Mouse (Mus musculus) hindbrain, embryonic 13.5 days (tissue): ENCODE data around the gene Tspoap1. TPM values are rescaled to one million over a fixed set of nuclear protein-coding genes. Genes with fewer than 3 reads are reported as not detected.

Experiments
- ATAC-seq: fragments of 200-750 bp; cut with Nextera tagmentation; 2 replicates; pipeline ENCODE4 v1.8.0; 2017; ENCODE audit warnings: moderate TSS enrichment; ENCODE audit not compliant: low FRiP score
- H3K27ac ChIP-seq: fragments of 300-500 bp; sonication (generic); 2 replicates; pipeline ENCODE4 v1.5.1; 2015; ENCODE audit warnings: inconsistent platforms, mild to moderate bottlenecking, moderate library complexity
- H3K27me3 ChIP-seq: fragments of 300-500 bp; sonication (generic); 2 replicates; pipeline ENCODE4 v1.6.1; 2015; ENCODE audit warnings: mild to moderate bottlenecking, inconsistent platforms
- H3K36me3 ChIP-seq: fragments of 300-500 bp; sonication (generic); 2 replicates; pipeline ENCODE4 v1.6.1; 2015; ENCODE audit warnings: mild to moderate bottlenecking, inconsistent platforms
- H3K4me1 ChIP-seq: fragments of 300-500 bp; sonication (generic); replicated peaks from 2 replicates; pipeline ENCODE4 v1.6.1; 2015; ENCODE audit warnings: inconsistent platforms
- H3K4me2 ChIP-seq: fragments of 300-500 bp; sonication (generic); 2 replicates; pipeline ENCODE4 v1.6.1; 2015; ENCODE audit warnings: inconsistent platforms, mild to moderate bottlenecking, moderate library complexity
- H3K4me3 ChIP-seq: fragments of 300-500 bp; sonication (generic); 2 replicates; pipeline ENCODE4 v1.5.1; 2015; ENCODE audit warnings: mild to moderate bottlenecking, inconsistent platforms
- H3K9ac ChIP-seq: fragments of 300-500 bp; sonication (generic); 2 replicates; pipeline ENCODE4 v1.6.1; 2015; ENCODE audit warnings: mild to moderate bottlenecking, inconsistent platforms
- H3K9me3 ChIP-seq: fragments of 300-500 bp; sonication (generic); 2 replicates; pipeline ENCODE4 v1.6.1; 2016; ENCODE audit warnings: inconsistent platforms
- WGBS: fragments of 180-500 bp; shearing (Covaris S2); methylation state at CpG from one replicate; pipeline ENCODE4 v1.1.7; 2015; 5-methylcytosine and 5-hydroxymethylcytosine counted together
- polyA plus RNA-seq: library from polyadenylated mRNA; unstranded; fragments of >200 nt; fragmentation: Nextera tagmentation; extraction: Ambion mirVana; gene quantifications from 2 replicates; pipeline ENCODE4 v1.2.1, GENCODE M21; 2015

Tspoap1 gene
- polyA plus RNA-seq, 1 experiment from 2014 or later: 40.7 TPM

GRCm38 (mm10) chr11:87755360-87756017, 4.9 kb upstream of the Tspoap1 start:
- Histone ChIP-seq H3K9me3 (no peaks in the 10 kb centered on the region), H3K4me3 (no peak overlapping the region), H3K9ac (no peak overlapping the region), H3K4me2 (no peak overlapping the region), H3K27ac (no peak overlapping the region), H3K27me3 (peaks cover 6% of the 10 kb centered on the region; the same call in 1 of the 2 replicates), H3K36me3 (no peaks in the 10 kb centered on the region), H3K4me1 (peaks cover 9% of the 10 kb centered on the region)
- no peak for ATAC-seq
- WGBS: 80% methylated on average over 17 of the region's 17 CpGs

GRCm38 (mm10) chr11:87756251-87756820, 4.0 kb upstream of the Tspoap1 start:
- WGBS: 91% methylated on average over 15 of the region's 15 CpGs
- Histone ChIP-seq H3K27me3 (peaks cover 9% of the 10 kb centered on the region), H3K27ac (no peak overlapping the region), H3K36me3 (no peaks in the 10 kb centered on the region), H3K4me3 (no peak overlapping the region), H3K9me3 (no peaks in the 10 kb centered on the region), H3K4me2 (no peak overlapping the region), H3K9ac (no peak overlapping the region), H3K4me1 (peaks cover 17% of the 10 kb centered on the region)
- no peak for ATAC-seq

GRCm38 (mm10) chr11:87757001-87757954, 3.1 kb upstream of the Tspoap1 start:
- H3K9ac ChIP-seq: no peak overlapping the region
- H3K4me1 ChIP-seq: peaks cover 27% of the 10 kb centered on the region
- H3K36me3 ChIP-seq: no peaks in the 10 kb centered on the region
- peaks cover 19% of the 10 kb centered on the region for H3K27me3 ChIP-seq
- 86% methylated on average over 25 of the region's 25 CpGs for WGBS
- no peak for ATAC-seq
- H3K27ac ChIP-seq: no peak overlapping the region
- H3K4me2 ChIP-seq: no peak overlapping the region
- H3K4me3 ChIP-seq: no peak overlapping the region
- no peaks in the 10 kb centered on the region for H3K9me3 ChIP-seq

DNA sequence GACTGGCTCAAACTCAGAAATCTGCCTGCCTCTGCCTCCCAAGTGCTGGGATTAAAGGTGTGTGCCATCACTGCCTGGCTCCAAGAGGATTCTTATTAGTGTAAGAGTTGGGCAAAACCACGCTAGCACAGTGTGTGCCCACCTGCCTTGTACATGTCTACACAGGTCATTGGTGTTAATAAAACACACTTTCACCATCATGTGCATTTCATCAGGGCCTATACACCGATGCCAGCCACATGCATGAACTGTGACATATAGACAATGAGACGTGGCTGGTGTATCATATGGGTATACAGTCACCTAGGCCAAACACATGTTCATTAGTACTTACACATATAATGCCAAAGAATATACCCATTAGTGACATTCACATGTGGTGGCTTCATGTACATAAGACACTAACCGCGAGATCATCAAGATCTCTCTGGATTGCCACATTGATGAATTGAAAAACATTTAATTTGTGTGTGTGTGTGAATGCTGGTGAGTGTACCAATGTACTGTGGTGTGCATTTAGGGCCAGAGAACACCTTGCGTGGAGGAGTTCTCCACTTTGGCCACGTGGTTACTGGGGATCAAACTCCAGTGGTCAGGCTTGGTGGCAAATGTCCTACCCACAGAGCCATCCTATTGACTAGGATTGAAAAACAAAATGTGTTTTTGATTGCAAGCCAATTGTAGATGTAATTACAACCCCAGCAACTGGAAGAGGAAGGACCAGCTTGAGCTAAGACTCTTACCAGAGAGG, 2.0 kb upstream of the Tspoap1 start:
- no peak for ATAC-seq
- no peaks in the 10 kb centered on the region for H3K36me3 ChIP-seq
- peaks cover 27% of the 10 kb centered on the region for H3K27me3 ChIP-seq
- peaks cover 37% of the 10 kb centered on the region for H3K4me1 ChIP-seq
- 84% methylated on average over 7 of the region's 7 CpGs for WGBS
- H3K9ac ChIP-seq: no peak overlapping the region
- H3K27ac ChIP-seq: no peak overlapping the region
- H3K4me3 ChIP-seq: no peak overlapping the region
- H3K4me2 ChIP-seq: no peak overlapping the region
- no peaks in the 10 kb centered on the region for H3K9me3 ChIP-seq

GRCm38 (mm10) chr11:87758957-87759608, 1.3 kb upstream of the Tspoap1 start:
- no peak overlapping the region for H3K4me3 ChIP-seq
- peaks cover 45% of the 10 kb centered on the region for H3K4me1 ChIP-seq
- no peak overlapping the region for H3K9ac ChIP-seq
- peaks cover 27% of the 10 kb centered on the region for H3K27me3 ChIP-seq
- H3K36me3 ChIP-seq: no peaks in the 10 kb centered on the region
- 79% methylated on average over 4 of the region's 4 CpGs for WGBS
- H3K9me3 ChIP-seq: no peaks in the 10 kb centered on the region
- ATAC-seq: no peak
- H3K4me2 ChIP-seq: 0 out of 2 replicates have a peak overlapping the region, but pooled peaks have one; percentile 95
- no peak overlapping the region for H3K27ac ChIP-seq

DNA sequence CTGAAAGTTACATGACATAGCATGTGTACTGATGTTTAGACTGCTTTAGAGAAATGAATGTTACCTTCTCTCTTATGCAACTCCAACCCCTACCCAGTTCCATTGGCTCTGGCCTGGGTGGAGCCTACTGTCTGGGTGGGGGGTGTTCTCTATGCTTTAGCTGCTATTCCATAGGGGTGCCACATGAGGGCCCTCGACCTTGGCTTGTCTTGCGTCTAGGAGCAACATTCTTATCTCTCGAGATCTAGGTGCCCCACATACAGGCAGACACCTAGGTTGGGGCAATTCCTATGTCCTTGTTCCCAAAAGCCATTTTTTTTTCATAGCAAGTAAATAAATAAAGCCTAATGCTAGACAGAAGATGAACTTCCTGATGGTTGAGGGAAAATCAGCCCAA, 734 bp upstream of the Tspoap1 start:
- H3K27me3 ChIP-seq: peaks cover 27% of the 10 kb centered on the region
- peaks cover 50% of the 10 kb centered on the region for H3K4me1 ChIP-seq
- H3K9me3 ChIP-seq: no peaks in the 10 kb centered on the region
- peak overlapping the region; percentile 72; the same call in 1 of the 2 replicates for H3K4me3 ChIP-seq
- ATAC-seq: no peak
- no peaks in the 10 kb centered on the region for H3K36me3 ChIP-seq
- WGBS: 4% methylated on average over 3 of the region's 3 CpGs
- peak overlapping the region; percentile 95 for H3K4me2 ChIP-seq
- peak overlapping the region; percentile 90 for H3K9ac ChIP-seq
- H3K27ac ChIP-seq: peak overlapping the region; percentile 93

- Histone ChIP-seq H3K9ac (peak overlapping the region; percentile 90), H3K4me3 (peak overlapping the region; percentile 72), H3K36me3 (peaks cover 4% of the 10 kb centered on the region; the same call in 1 of the 2 replicates), H3K4me2 (peak overlapping the region; percentile 95), H3K27me3 (peaks cover 38% of the 10 kb centered on the region), H3K27ac (peak overlapping the region; percentile 93), H3K4me1 (peaks cover 59% of the 10 kb centered on the region), H3K9me3 (no peaks in the 10 kb centered on the region)
- WGBS: 63% methylated on average over 11 of the region's 11 CpGs
- ATAC-seq: no peak
These were observed 910 bp downstream of the Tspoap1 start for GRCm38 (mm10) chr11:87761181-87761721.

- peaks cover 44% of the 10 kb centered on the region for H3K27me3 ChIP-seq
- H3K4me1 ChIP-seq: peaks cover 59% of the 10 kb centered on the region
- H3K9me3 ChIP-seq: no peaks in the 10 kb centered on the region
- H3K27ac ChIP-seq: peak overlapping the region; percentile 40; the same call in 1 of the 2 replicates
- H3K4me2 ChIP-seq: peak overlapping the region; percentile 95
- H3K4me3 ChIP-seq: peak overlapping the region; percentile 72
- H3K9ac ChIP-seq: peak overlapping the region; percentile 90
- 81% methylated on average over 14 of the region's 14 CpGs for WGBS
- peaks cover 12% of the 10 kb centered on the region for H3K36me3 ChIP-seq
- no peak for ATAC-seq
These were observed 1.7 kb downstream of the Tspoap1 start for GRCm38 (mm10) chr11:87761806-87762701.

- 46% methylated on average over 12 of the region's 12 CpGs for WGBS
- Histone ChIP-seq H3K27me3 (peaks cover 43% of the 10 kb centered on the region), H3K9ac (peak overlapping the region; percentile 90), H3K9me3 (no peaks in the 10 kb centered on the region), H3K4me3 (peak overlapping the region; percentile 72), H3K4me2 (peak overlapping the region; percentile 95), H3K36me3 (peaks cover 19% of the 10 kb centered on the region), H3K4me1 (peaks cover 59% of the 10 kb centered on the region), H3K27ac (peak overlapping the region; percentile 88)
- ATAC-seq: no peak
These were observed 2.5 kb downstream of the Tspoap1 start for GRCm38 (mm10) chr11:87762702-87763385.

DNA sequence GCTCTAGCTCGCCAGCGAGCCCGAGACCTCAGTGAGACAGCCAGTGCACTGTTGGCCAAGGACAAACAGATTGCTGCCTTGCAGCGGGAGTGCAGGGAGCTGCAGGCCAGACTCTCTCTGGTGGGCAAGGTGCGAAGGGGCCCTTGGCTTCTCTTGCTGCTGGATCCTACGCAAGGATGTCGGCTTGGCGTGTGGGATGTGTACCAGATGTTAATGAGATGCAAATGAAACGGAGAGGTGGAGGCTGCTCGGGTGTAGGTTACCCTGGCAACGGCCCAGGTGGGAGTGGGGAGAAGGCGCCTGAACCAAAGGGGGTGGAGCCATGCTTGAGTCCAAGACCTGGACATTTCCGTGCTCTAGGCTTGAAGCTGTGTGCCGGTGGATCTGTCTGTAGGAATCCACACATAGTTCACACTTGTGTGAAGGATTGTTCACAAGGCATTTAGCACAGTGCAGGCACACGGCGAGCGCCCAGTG, 3.2 kb downstream of the Tspoap1 start:
- 1% methylated on average over 17 of the region's 17 CpGs for WGBS
- ATAC-seq: peak; percentile 77
- Histone ChIP-seq H3K27ac (peak overlapping the region; percentile 88), H3K4me3 (peak overlapping the region; percentile 72), H3K9ac (peak overlapping the region; percentile 90), H3K4me2 (peak overlapping the region; percentile 95), H3K27me3 (peaks cover 43% of the 10 kb centered on the region), H3K9me3 (no peaks in the 10 kb centered on the region), H3K36me3 (peaks cover 25% of the 10 kb centered on the region), H3K4me1 (peaks cover 59% of the 10 kb centered on the region)
